In genomic region chr3:14838936-14839335, GRCm38 (mm10) we compare ENCODE assay signal across 22 mouse cellular contexts. TPM values are rescaled to one million over a fixed set of nuclear protein-coding genes. Genes with fewer than 3 reads are reported as not detected.
DNase-seq lines count a peak whose midpoint lies in the region; ATAC-seq lines count a peak whose summit lies in the region.
"Had no signal": no experiment of that assay in that cellular context is flagged by ENCODE, and none has a peak within 500 bp of the region (broad histone marks: within the 10 kb centered on the region; RNA-seq: fewer than 3 reads in every experiment).

No protein-coding gene starts in this region.

- no peaks in the 10 kb centered on the region for H3K27me3 ChIP-seq in heart, embryonic 10.5 days (ENCODE audit: insufficient read depth, poor library complexity, severe bottlenecking)
- H3K27me3 ChIP-seq in liver, embryonic 16.5 days (ENCODE audit: control insufficient read depth, insufficient read depth, low read depth, low read length), result no peaks in the 10 kb centered on the region
- H3K27me3 ChIP-seq: embryonic facial prominence, embryonic 13.5 days; embryonic facial prominence, embryonic 15.5 days; forebrain, embryonic 12.5 days had no signal

- H3K4me3 ChIP-seq in heart, embryonic 10.5 days, result no peak overlapping the region
- no peak overlapping the region for H3K4me3 ChIP-seq in liver, embryonic 16.5 days (ENCODE audit: low read depth, low read length)
- H3K4me3 ChIP-seq: embryonic facial prominence, embryonic 13.5 days; embryonic facial prominence, embryonic 15.5 days; erythroblast, embryonic 14.5 days; forebrain, embryonic 10.5 days; forebrain, embryonic 12.5 days had no signal

- H3K4me1 ChIP-seq in heart, embryonic 10.5 days, result no peaks in the 10 kb centered on the region
- no peaks in the 10 kb centered on the region for H3K4me1 ChIP-seq in liver, embryonic 16.5 days (ENCODE audit: control insufficient read depth, low read depth, low read length)
- H3K4me1 ChIP-seq: embryonic facial prominence, embryonic 13.5 days; embryonic facial prominence, embryonic 15.5 days; forebrain, embryonic 10.5 days; forebrain, embryonic 12.5 days had no signal

- peak; percentile 7 for DNase-seq in heart, adult 11 months
- DNase-seq in heart, embryonic 10.5 days (ENCODE audit: low spot score), result no peak
- no peak for DNase-seq in liver
- DNase-seq: adrenal gland, adult 2 months; adrenal gland, postnatal 10 days; adrenal gland, postnatal 25 days; cerebellum, adult 11 months; cerebellum, adult 18-20 months; cerebellum, adult 8-10 months; cerebellum, adult 9-11 months; cerebellum, postnatal 14 days; cerebellum, postnatal 36 days; embryo, embryonic 11 days had no signal

- H3K27ac ChIP-seq in heart, embryonic 10.5 days, result no peak overlapping the region
- H3K27ac ChIP-seq in liver, embryonic 16.5 days (ENCODE audit: low read length), result no peak overlapping the region
- H3K27ac ChIP-seq: embryonic facial prominence, embryonic 13.5 days; embryonic facial prominence, embryonic 15.5 days; forebrain, embryonic 10.5 days; forebrain, embryonic 12.5 days had no signal

- ATAC-seq in liver, embryonic 16.5 days (ENCODE audit: low read depth), result peak; percentile 68
- ATAC-seq: forebrain, embryonic 14.5 days; forebrain, embryonic 16.5 days had no signal

- no peaks in the 10 kb centered on the region for H3K36me3 ChIP-seq in heart, embryonic 10.5 days
- no peaks in the 10 kb centered on the region for H3K36me3 ChIP-seq in liver, embryonic 16.5 days (ENCODE audit: control insufficient read depth, insufficient read depth)
- H3K36me3 ChIP-seq: embryonic facial prominence, embryonic 13.5 days; embryonic facial prominence, embryonic 15.5 days; forebrain, embryonic 10.5 days; forebrain, embryonic 12.5 days had no signal

- H3K9me3 ChIP-seq in heart, embryonic 10.5 days, result no peaks in the 10 kb centered on the region
- H3K9me3 ChIP-seq in liver, embryonic 16.5 days (replicated peaks; ENCODE audit: control insufficient read depth, low read length), result no peaks in the 10 kb centered on the region
- H3K9me3 ChIP-seq: embryonic facial prominence, embryonic 13.5 days; embryonic facial prominence, embryonic 15.5 days; forebrain, embryonic 10.5 days; forebrain, embryonic 12.5 days had no signal

- WGBS in heart, embryonic 10.5 days, result 90% methylated on average over 1 of the region's 1 CpGs
- 63% methylated on average over 1 of the region's 1 CpGs for WGBS in liver, embryonic 16.5 days (ENCODE audit: insufficient replicate concordance)

- H3K9ac ChIP-seq in liver, embryonic 16.5 days (ENCODE audit: low read depth, low read length), result no peak overlapping the region
- H3K9ac ChIP-seq: embryonic facial prominence, embryonic 13.5 days; embryonic facial prominence, embryonic 15.5 days; forebrain, embryonic 12.5 days had no signal

- H3K4me2 ChIP-seq in liver, embryonic 16.5 days (ENCODE audit: low read depth, low read length), result no peak overlapping the region
- H3K4me2 ChIP-seq: embryonic facial prominence, embryonic 13.5 days; embryonic facial prominence, embryonic 15.5 days; forebrain, embryonic 12.5 days had no signal

RNA-seq across cellular contexts. Expression of gene Car3, which starts 24.4 kb away (rescaled TPM):
- 11.1 and 12.2 TPM in 2 replicates for polyA plus RNA-seq in heart, embryonic 10.5 days (2016; fragmentation: Nextera tagmentation; extraction: Ambion mirVana)
- 138 and 165 TPM in 2 replicates for polyA plus RNA-seq in liver, embryonic 16.5 days (2015; fragmentation: Nextera tagmentation; extraction: Ambion mirVana)

RNA-seq across cellular contexts. Expression of gene Car1, which starts 30.8 kb away (rescaled TPM):
- polyA plus RNA-seq in heart, embryonic 10.5 days (2016; fragmentation: Nextera tagmentation; extraction: Ambion mirVana), result 0.36 and 1.8 TPM in 2 replicates
- 33.0 and 38.7 TPM in 2 replicates for polyA plus RNA-seq in liver, embryonic 16.5 days (2015; fragmentation: Nextera tagmentation; extraction: Ambion mirVana)
- polyA plus RNA-seq: brain, embryonic 14.5 days; forebrain, embryonic 12.5 days; forebrain, embryonic 14.5 days; forebrain, embryonic 16.5 days had no signal

RNA-seq across cellular contexts. Expression of gene Car2, which starts 47.1 kb away (rescaled TPM):
- polyA plus RNA-seq in heart, embryonic 10.5 days (2016; fragmentation: Nextera tagmentation; extraction: Ambion mirVana), result 213 and 240 TPM in 2 replicates
- 2,019 and 2,429 TPM in 2 replicates for polyA plus RNA-seq in liver, embryonic 16.5 days (2015; fragmentation: Nextera tagmentation; extraction: Ambion mirVana)

Comparison
In these comparisons a context has a peak if more than half of its experiments do, and no peak if none do; other contexts are left out.
1. RNA of gene Car3, which starts 24.4 kb away (polyA plus RNA-seq): 138 to 165 TPM in liver, embryonic 16.5 days; 11.1 to 12.2 TPM in heart, embryonic 10.5 days; every median in the first group is over 10 times any median in the second.
2. RNA of gene Car1, which starts 30.8 kb away (polyA plus RNA-seq): 33.0 to 38.7 TPM in liver, embryonic 16.5 days; 0.36 to 1.8 TPM in heart, embryonic 10.5 days; every median in the first group is over 10 times any median in the second.